Mouse (Mus musculus): ENCODE data around the gene Rrp12. TPM values are rescaled to one million over a fixed set of nuclear protein-coding genes. Genes with fewer than 3 reads are reported as not detected.
"Not testable (repeated sequence)": the region's sequence is repeated elsewhere in the genome, so short reads cannot be mapped to it uniquely, and the experiment has no call there.

Gene Rrp12
- polyA plus RNA-seq, 1 experiment from 2014 or later: 15.2 TPM

GRCm38 (mm10) chr19:41915294-41915693 lies 19.3 kb upstream of the Rrp12 start:
- peaks cover 39% of the 10 kb centered on the region for H3K4me1 ChIP-seq (replicated peaks)
- H3K9me3 ChIP-seq (replicated peaks): no peaks in the 10 kb centered on the region
- DNase-seq (no peak), ATAC-seq (ENCODE audit: low read depth) (no peak)
- no peak overlapping the region for H3K4me2 ChIP-seq
- peaks cover 49% of the 10 kb centered on the region for H3K36me3 ChIP-seq
- no peak overlapping the region for H3K9ac ChIP-seq
- no peaks in the 10 kb centered on the region for H3K27me3 ChIP-seq
- 83% methylated on average over 3 of the region's 3 CpGs for WGBS (ENCODE audit: insufficient replicate concordance)
- no peak overlapping the region for H3K4me3 ChIP-seq (replicated peaks)
- no peak overlapping the region for H3K27ac ChIP-seq

GRCm38 (mm10) chr19:41914592-41914882 lies 18.6 kb upstream of the Rrp12 start:
- peak overlapping the region; percentile 99 for H3K4me2 ChIP-seq
- H3K27me3 ChIP-seq; H3K9me3 ChIP-seq (replicated peaks); DNase-seq; H3K9ac ChIP-seq; ATAC-seq (ENCODE audit: low read depth): not testable (repeated sequence)
- peaks cover 42% of the 10 kb centered on the region for H3K4me1 ChIP-seq (replicated peaks)
- H3K4me3 ChIP-seq (replicated peaks): 0 out of 2 replicates have a peak overlapping the region, but pooled peaks have one; percentile 78
- peaks cover 44% of the 10 kb centered on the region for H3K36me3 ChIP-seq
- H3K27ac ChIP-seq: peak overlapping the region; percentile 85; the same call in 1 of the 2 replicates

GRCm38 (mm10) chr19:41913774-41914591 lies 18.0 kb upstream of the Rrp12 start:
- 42% methylated on average over 6 of the region's 6 CpGs for WGBS (ENCODE audit: insufficient replicate concordance)
- DNase-seq: no peak
- peak overlapping the region; percentile 85 for H3K27ac ChIP-seq

GRCm38 (mm10) chr19:41912121-41913080 lies 16.4 kb upstream of the Rrp12 start:
- H3K4me1 ChIP-seq (replicated peaks): peaks cover 53% of the 10 kb centered on the region
- H3K36me3 ChIP-seq: peaks cover 32% of the 10 kb centered on the region
- H3K27ac ChIP-seq: peak overlapping the region; percentile 85
- H3K4me2 ChIP-seq: peak overlapping the region; percentile 99
- DNase-seq: no peak
- WGBS (ENCODE audit: insufficient replicate concordance): under 1% methylated on average over 53 of the region's 53 CpGs
- peak overlapping the region; percentile 78 for H3K4me3 ChIP-seq (replicated peaks)
- peak; percentile 37 for ATAC-seq (ENCODE audit: low read depth)
- peak overlapping the region; percentile 84 for H3K9ac ChIP-seq
- H3K9me3 ChIP-seq (replicated peaks): no peaks in the 10 kb centered on the region
- H3K27me3 ChIP-seq: no peaks in the 10 kb centered on the region

More at GRCm38 (mm10) chr19:41913774-41914591, 18.0 kb upstream of the Rrp12 start:
- H3K4me2 ChIP-seq: peak overlapping the region; percentile 99
- H3K27me3 ChIP-seq: no peaks in the 10 kb centered on the region
- peaks cover 38% of the 10 kb centered on the region for H3K36me3 ChIP-seq
- H3K9me3 ChIP-seq (replicated peaks): no peaks in the 10 kb centered on the region
- peaks cover 42% of the 10 kb centered on the region for H3K4me1 ChIP-seq (replicated peaks)
- H3K4me3 ChIP-seq (replicated peaks): peak overlapping the region; percentile 78
- peak overlapping the region; percentile 84 for H3K9ac ChIP-seq
- no peak for ATAC-seq (ENCODE audit: low read depth)

- Histone ChIP-seq H3K9me3 (replicated peaks) (no peaks in the 10 kb centered on the region), H3K4me1 (replicated peaks) (peaks cover 63% of the 10 kb centered on the region), H3K4me2 (peak within 1 kb of the TSS; percentile 99), H3K4me3 (replicated peaks) (peak within 1 kb of the TSS; percentile 78), H3K36me3 (peaks cover 22% of the 10 kb centered on the region), H3K27ac (peak within 1 kb of the TSS; percentile 85), H3K9ac (peak within 1 kb of the TSS; percentile 84), H3K27me3 (no peaks in the 10 kb centered on the region)
- WGBS (ENCODE audit: insufficient replicate concordance): 3% methylated on average over 54 of the region's 54 CpGs
- ATAC-seq (ENCODE audit: low read depth): peak; percentile 89
- DNase-seq: peak; percentile 98
These were observed 15.5 kb upstream of the Rrp12 start, which contains the start of gene Pgam1 for GRCm38 (mm10) chr19:41911178-41912073. Gene Pgam1, plus strand, starts transcription at chr19:41911923.

GRCm38 (mm10) chr19:41910396-41910795 lies 14.4 kb upstream of the Rrp12 start:
- peak overlapping the region; percentile 34; the same call in 1 of the 2 replicates for H3K27ac ChIP-seq
- no peak for DNase-seq
- whole genome bisulfite sequencing (ENCODE audit: insufficient replicate concordance): 82% methylated on average over 2 of the region's 2 CpGs

GRCm38 (mm10) chr19:41908736-41909135 lies 12.8 kb upstream of the Rrp12 start:
- Histone ChIP-seq H3K4me3 (replicated peaks) (no peak overlapping the region), H3K9me3 (replicated peaks) (no peaks in the 10 kb centered on the region), H3K27me3 (no peaks in the 10 kb centered on the region), H3K4me2 (no peak overlapping the region), H3K4me1 (replicated peaks) (peaks cover 61% of the 10 kb centered on the region), H3K27ac (no peak overlapping the region), H3K36me3 (peaks cover 3% of the 10 kb centered on the region; the same call in 1 of the 2 replicates), H3K9ac (no peak overlapping the region)
- 88% methylated on average over 3 of the region's 3 CpGs for WGBS (ENCODE audit: insufficient replicate concordance)
- ATAC-seq (ENCODE audit: low read depth) (no peak), DNase-seq (no peak)

More at GRCm38 (mm10) chr19:41910396-41910795, 14.4 kb upstream of the Rrp12 start:
- no peak for ATAC-seq (ENCODE audit: low read depth)
- no peak overlapping the region for H3K4me3 ChIP-seq (replicated peaks)
- H3K4me2 ChIP-seq: no peak overlapping the region
- peaks cover 73% of the 10 kb centered on the region for H3K4me1 ChIP-seq (replicated peaks)
- no peak overlapping the region for H3K9ac ChIP-seq
- peaks cover 14% of the 10 kb centered on the region for H3K36me3 ChIP-seq
- H3K27me3 ChIP-seq: no peaks in the 10 kb centered on the region
- no peaks in the 10 kb centered on the region for H3K9me3 ChIP-seq (replicated peaks)

GRCm38 (mm10) chr19:41907079-41907760 lies 11.2 kb upstream of the Rrp12 start:
- Histone ChIP-seq H3K4me3 (replicated peaks) (peak overlapping the region; percentile 14), H3K4me2 (peak overlapping the region; percentile 47), H3K27ac (peak overlapping the region; percentile 84), H3K36me3 (no peaks in the 10 kb centered on the region), H3K27me3 (no peaks in the 10 kb centered on the region), H3K4me1 (replicated peaks) (peaks cover 56% of the 10 kb centered on the region), H3K9ac (peak overlapping the region; percentile 54), H3K9me3 (replicated peaks) (no peaks in the 10 kb centered on the region)
- ATAC-seq (ENCODE audit: low read depth) (peak; percentile 25), DNase-seq (no peak)
- WGBS (ENCODE audit: insufficient replicate concordance): 29% methylated on average over 8 of the region's 8 CpGs

- H3K36me3 ChIP-seq: no peaks in the 10 kb centered on the region
- peak overlapping the region; percentile 47 for H3K4me2 ChIP-seq
- WGBS (ENCODE audit: insufficient replicate concordance): 16% methylated on average over 6 of the region's 6 CpGs
- H3K27ac ChIP-seq: peak overlapping the region; percentile 84
- DNase-seq (peak; percentile 33), ATAC-seq (ENCODE audit: low read depth) (peak; percentile 78)
- H3K4me1 ChIP-seq (replicated peaks): peaks cover 60% of the 10 kb centered on the region
- H3K27me3 ChIP-seq: no peaks in the 10 kb centered on the region
- H3K4me3 ChIP-seq (replicated peaks): peak overlapping the region; percentile 14
- H3K9me3 ChIP-seq (replicated peaks): no peaks in the 10 kb centered on the region
- peak overlapping the region; percentile 54 for H3K9ac ChIP-seq
These were observed 10.5 kb upstream of the Rrp12 start for GRCm38 (mm10) chr19:41906311-41907078.
